Mouse (Mus musculus): ENCODE measurements around the gene Sema3c. TPM values are rescaled to one million over a fixed set of nuclear protein-coding genes. Genes with fewer than 3 reads are reported as not detected.

The Sema3c gene
- polyA plus RNA-seq (2012; rRNA removed): 10.9 and 15.0 TPM in 2 replicates

GRCm38 (mm10) chr5:17573694-17574380 is at the start of gene Sema3c:
Sema3c (plus strand) TSS chr5:17574281.

Other genes with a start within 250 kb of the Sema3c start
- gene Speer4f2, start 201.1 kb upstream of the Sema3c start, polyA plus RNA-seq (2012; rRNA removed): not detected in 2 replicates
- not detected in 2 replicates for gene Speer4f1, start 98.2 kb upstream of the Sema3c start, polyA plus RNA-seq (2012; rRNA removed)